Mouse (Mus musculus): ENCODE data around the gene Taar2. TPM values are rescaled to one million over a fixed set of nuclear protein-coding genes. Genes with fewer than 3 reads are reported as not detected.

Taar2 gene
- polyA plus RNA-seq (2014; fragmentation: Illumina TruSeq; extraction: RNeasy Lipid Tissue Mini Kit (QIAGEN cat#74804); ENCODE audit: low read depth, low replicate concordance): not detected

GRCm38 (mm10) chr10:23938312-23938711, at the start of gene Taar2:
Gene Taar2 (plus strand): TSS chr10:23938572.

DNA sequence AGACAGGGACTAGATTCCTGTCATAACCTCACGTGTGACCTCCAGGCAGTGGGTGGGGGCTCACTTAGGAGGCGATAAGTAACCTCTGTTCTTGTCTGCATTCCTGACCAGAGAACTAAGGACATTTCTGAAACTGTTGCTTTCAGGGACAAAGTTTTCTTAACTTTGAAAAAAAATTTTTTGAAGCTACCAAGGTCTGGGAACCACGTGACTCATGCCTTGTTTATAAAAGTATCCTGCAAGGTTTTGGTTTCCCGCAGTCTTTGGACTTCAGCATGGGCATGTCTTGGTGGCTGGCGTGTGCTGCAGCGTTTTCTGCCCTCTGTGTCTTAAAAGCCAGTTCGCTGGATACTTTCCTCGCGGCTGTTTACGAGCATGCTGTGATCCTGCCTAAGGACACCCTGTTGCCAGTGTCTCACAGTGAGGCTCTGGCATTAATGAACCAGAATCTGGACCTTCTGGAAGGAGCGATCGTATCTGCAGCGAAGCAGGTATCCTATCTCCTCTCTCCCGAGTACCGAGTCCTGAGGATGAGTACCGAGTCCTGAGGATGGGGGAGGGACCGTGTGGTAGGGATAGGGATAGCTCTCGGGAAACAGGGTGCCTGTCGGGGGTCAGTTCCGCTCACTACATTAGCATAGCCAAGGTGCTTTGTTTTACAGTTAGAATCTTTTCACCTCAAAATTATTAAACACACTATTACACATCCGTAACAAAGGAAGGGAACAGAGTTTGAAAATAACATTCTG, 43.6 kb upstream of the Taar2 start, which contains the start of gene Vnn1:
Vnn1 (plus strand) TSS at position 88 of the 749 bp plus-strand sequence.

GRCm38 (mm10) chr10:23920056-23920455, 18.3 kb upstream of the Taar2 start, which contains the start of gene Taar1:
Gene Taar1 (plus strand): TSS chr10:23920356.

DNA sequence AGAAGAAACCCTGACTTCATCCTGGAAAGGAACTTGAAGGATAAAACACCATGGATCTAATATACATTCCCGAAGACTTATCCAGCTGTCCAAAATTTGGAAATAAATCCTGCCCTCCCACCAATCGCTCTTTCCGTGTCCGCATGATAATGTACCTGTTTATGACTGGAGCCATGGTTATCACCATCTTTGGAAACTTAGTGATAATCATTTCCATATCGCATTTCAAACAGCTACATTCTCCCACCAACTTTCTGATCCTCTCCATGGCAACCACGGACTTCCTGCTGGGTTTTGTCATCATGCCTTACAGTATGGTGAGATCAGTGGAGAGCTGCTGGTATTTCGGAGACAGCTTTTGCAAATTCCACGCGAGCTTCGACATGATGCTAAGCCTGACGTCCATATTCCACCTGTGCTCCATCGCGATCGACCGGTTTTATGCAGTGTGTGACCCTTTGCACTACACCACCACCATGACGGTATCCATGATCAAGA, 11.2 kb downstream of the Taar2 start, which contains the start of gene Taar3:
Taar3 (plus strand) TSS at position 51 of the 498 bp plus-strand sequence.

DNA sequence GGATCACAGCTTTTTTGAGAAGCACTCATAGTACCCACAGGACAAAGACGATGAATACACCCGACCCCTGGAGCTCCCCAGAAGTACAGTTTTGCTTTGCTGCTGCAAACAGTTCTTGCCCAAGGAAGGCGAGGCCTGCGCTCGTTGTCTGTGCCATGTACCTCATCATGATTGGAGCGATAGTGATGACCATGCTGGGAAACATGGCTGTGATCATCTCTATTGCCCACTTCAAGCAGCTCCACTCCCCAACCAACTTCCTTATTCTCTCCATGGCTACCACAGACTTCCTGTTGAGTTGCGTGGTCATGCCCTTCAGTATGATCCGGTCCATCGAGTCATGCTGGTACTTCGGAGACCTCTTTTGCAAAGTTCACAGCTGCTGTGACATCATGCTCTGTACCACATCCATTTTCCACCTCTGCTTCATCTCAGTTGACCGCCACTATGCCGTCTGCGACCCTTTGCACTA, 22.1 kb downstream of the Taar2 start, which contains the start of gene Taar4:
Taar4 (plus strand) TSS at position 51 of the 472 bp plus-strand sequence.

DNA sequence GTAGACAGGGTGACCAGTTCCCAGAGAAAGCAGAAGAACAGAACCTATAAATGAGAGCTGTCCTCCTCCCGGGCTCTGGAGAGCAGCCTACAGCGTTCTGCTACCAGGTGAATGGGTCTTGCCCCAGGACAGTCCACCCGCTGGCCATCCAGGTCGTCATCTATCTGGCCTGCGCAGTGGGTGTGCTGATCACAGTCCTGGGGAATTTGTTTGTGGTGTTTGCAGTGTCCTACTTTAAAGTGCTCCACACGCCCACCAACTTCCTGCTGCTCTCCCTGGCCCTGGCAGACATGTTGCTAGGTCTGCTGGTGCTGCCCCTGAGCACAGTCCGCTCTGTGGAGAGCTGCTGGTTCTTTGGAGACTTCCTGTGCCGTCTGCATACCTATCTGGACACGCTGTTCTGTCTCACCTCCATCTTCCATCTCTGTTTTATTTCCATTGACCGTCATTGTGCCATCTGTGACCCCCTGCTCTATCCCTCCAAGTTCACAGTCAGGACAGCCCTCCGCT, 32.3 kb downstream of the Taar2 start, which contains the start of gene Taar5:
Taar5 (plus strand) TSS at position 51 of the 510 bp plus-strand sequence.

DNA sequence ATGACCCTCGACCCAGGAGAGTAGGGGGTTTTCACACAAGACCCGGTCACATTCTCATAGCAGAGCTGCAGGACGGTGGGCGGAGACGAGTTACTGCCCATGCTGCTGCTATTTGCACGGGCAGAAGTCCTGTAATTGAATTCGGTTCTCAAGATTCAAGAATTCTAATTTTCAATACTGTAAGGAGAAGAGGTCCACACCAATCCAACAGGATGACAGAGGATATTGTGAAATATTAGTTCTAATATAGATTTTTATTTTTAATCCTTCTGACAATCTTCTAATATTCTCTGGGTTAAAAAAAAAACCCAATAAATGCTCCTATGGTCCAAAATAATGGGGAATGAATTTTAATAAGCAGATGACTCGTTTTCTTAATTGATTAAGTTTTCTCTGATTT, 47.2 kb downstream of the Taar2 start, which contains the start of gene Taar6:
Taar6 (minus strand) TSS at position 101 of the 400 bp plus-strand sequence.

Other genes with a start within 250 kb of the Taar2 start
- 250 TPM for gene Rps12, start 151.3 kb upstream of the Taar2 start, polyA plus RNA-seq (2014; fragmentation: Illumina TruSeq; extraction: RNeasy Lipid Tissue Mini Kit (QIAGEN cat#74804); ENCODE audit: low read depth, low replicate concordance)
- gene Slc18b1, start 141.6 kb upstream of the Taar2 start, polyA plus RNA-seq (2014; fragmentation: Illumina TruSeq; extraction: RNeasy Lipid Tissue Mini Kit (QIAGEN cat#74804); ENCODE audit: low read depth, low replicate concordance): 34.5 TPM
- gene Vnn3, start 87.1 kb upstream of the Taar2 start, polyA plus RNA-seq (2014; fragmentation: Illumina TruSeq; extraction: RNeasy Lipid Tissue Mini Kit (QIAGEN cat#74804); ENCODE audit: low read depth, low replicate concordance): 56.3 TPM
- 50.1 TPM for gene Vnn1, start 43.9 kb upstream of the Taar2 start, polyA plus RNA-seq (2014; fragmentation: Illumina TruSeq; extraction: RNeasy Lipid Tissue Mini Kit (QIAGEN cat#74804); ENCODE audit: low read depth, low replicate concordance)
- gene Taar1, start 18.2 kb upstream of the Taar2 start, polyA plus RNA-seq (2014; fragmentation: Illumina TruSeq; extraction: RNeasy Lipid Tissue Mini Kit (QIAGEN cat#74804); ENCODE audit: low read depth, low replicate concordance): not detected
- not detected for gene Taar3, start 11.0 kb downstream of the Taar2 start, polyA plus RNA-seq (2014; fragmentation: Illumina TruSeq; extraction: RNeasy Lipid Tissue Mini Kit (QIAGEN cat#74804); ENCODE audit: low read depth, low replicate concordance)
- not detected for gene Taar4, start 21.9 kb downstream of the Taar2 start, polyA plus RNA-seq (2014; fragmentation: Illumina TruSeq; extraction: RNeasy Lipid Tissue Mini Kit (QIAGEN cat#74804); ENCODE audit: low read depth, low replicate concordance)
- gene Taar5, start 32.1 kb downstream of the Taar2 start, polyA plus RNA-seq (2014; fragmentation: Illumina TruSeq; extraction: RNeasy Lipid Tissue Mini Kit (QIAGEN cat#74804); ENCODE audit: low read depth, low replicate concordance): not detected
- not detected for gene Taar6, start 47.1 kb downstream of the Taar2 start, polyA plus RNA-seq (2014; fragmentation: Illumina TruSeq; extraction: RNeasy Lipid Tissue Mini Kit (QIAGEN cat#74804); ENCODE audit: low read depth, low replicate concordance)
- gene Taar7a, start 54.9 kb downstream of the Taar2 start, polyA plus RNA-seq (2014; fragmentation: Illumina TruSeq; extraction: RNeasy Lipid Tissue Mini Kit (QIAGEN cat#74804); ENCODE audit: low read depth, low replicate concordance): not detected
- gene Taar7b, start 61.4 kb downstream of the Taar2 start, polyA plus RNA-seq (2014; fragmentation: Illumina TruSeq; extraction: RNeasy Lipid Tissue Mini Kit (QIAGEN cat#74804); ENCODE audit: low read depth, low replicate concordance): not detected
- not detected for gene Taar7d, start 88.7 kb downstream of the Taar2 start, polyA plus RNA-seq (2014; fragmentation: Illumina TruSeq; extraction: RNeasy Lipid Tissue Mini Kit (QIAGEN cat#74804); ENCODE audit: low read depth, low replicate concordance)
- gene Taar7e, start 99.0 kb downstream of the Taar2 start, polyA plus RNA-seq (2014; fragmentation: Illumina TruSeq; extraction: RNeasy Lipid Tissue Mini Kit (QIAGEN cat#74804); ENCODE audit: low read depth, low replicate concordance): not detected
- not detected for gene Taar7f, start 110.9 kb downstream of the Taar2 start, polyA plus RNA-seq (2014; fragmentation: Illumina TruSeq; extraction: RNeasy Lipid Tissue Mini Kit (QIAGEN cat#74804); ENCODE audit: low read depth, low replicate concordance)
- gene Taar8a, start 137.9 kb downstream of the Taar2 start, polyA plus RNA-seq (2014; fragmentation: Illumina TruSeq; extraction: RNeasy Lipid Tissue Mini Kit (QIAGEN cat#74804); ENCODE audit: low read depth, low replicate concordance): not detected
- not detected for gene Taar8b, start 153.7 kb downstream of the Taar2 start, polyA plus RNA-seq (2014; fragmentation: Illumina TruSeq; extraction: RNeasy Lipid Tissue Mini Kit (QIAGEN cat#74804); ENCODE audit: low read depth, low replicate concordance)
- not detected for gene Taar8c, start 163.3 kb downstream of the Taar2 start, polyA plus RNA-seq (2014; fragmentation: Illumina TruSeq; extraction: RNeasy Lipid Tissue Mini Kit (QIAGEN cat#74804); ENCODE audit: low read depth, low replicate concordance)
- not detected for gene Taar9, start 171.0 kb downstream of the Taar2 start, polyA plus RNA-seq (2014; fragmentation: Illumina TruSeq; extraction: RNeasy Lipid Tissue Mini Kit (QIAGEN cat#74804); ENCODE audit: low read depth, low replicate concordance)
- 227 TPM for gene Stx7, start 210.7 kb downstream of the Taar2 start, polyA plus RNA-seq (2014; fragmentation: Illumina TruSeq; extraction: RNeasy Lipid Tissue Mini Kit (QIAGEN cat#74804); ENCODE audit: low read depth, low replicate concordance)

Measured in adrenal gland, adult 10 weeks (tissue).